Mouse (Mus musculus) brain, embryonic 14.5 days (tissue): ENCODE results near the gene Inpp5f. TPM values are rescaled to one million over a fixed set of nuclear protein-coding genes. Genes with fewer than 3 reads are reported as not detected.

Experiments
- DNase-seq: peaks from one replicate; pipeline ENCODE4 v3.0.0-alpha.2; 2011; ENCODE audit warnings: low read depth
- CTCF ChIP-seq: fragments of 200-500 bp; IDR thresholded peaks from 2 replicates; pipeline ENCODE4 v1.5.1; 2012; ENCODE audit warnings: inconsistent platforms, mild to moderate bottlenecking, moderate library complexity, borderline replicate concordance; ENCODE audit not compliant: insufficient read depth, insufficient read length; ENCODE audit errors: extremely low read depth
- POLR2A ChIP-seq: fragments of 200-500 bp; IDR thresholded peaks from 2 replicates; pipeline ENCODE4 v1.6.1; 2012; ENCODE audit warnings: mild to moderate bottlenecking, inconsistent platforms, borderline replicate concordance; ENCODE audit not compliant: poor library complexity, insufficient read depth, insufficient read length, severe bottlenecking; ENCODE audit errors: extremely low read depth
- polyA plus RNA-seq: library from polyadenylated mRNA; depleted of rRNA; stranded (reverse); fragments of >200 nt; gene quantifications from 2 replicates; pipeline ENCODE4 v1.2.3, GENCODE M21; 2012; rRNA removed

Gene Inpp5f
- polyA plus RNA-seq, 1 experiment, result 191 TPM

DNA sequence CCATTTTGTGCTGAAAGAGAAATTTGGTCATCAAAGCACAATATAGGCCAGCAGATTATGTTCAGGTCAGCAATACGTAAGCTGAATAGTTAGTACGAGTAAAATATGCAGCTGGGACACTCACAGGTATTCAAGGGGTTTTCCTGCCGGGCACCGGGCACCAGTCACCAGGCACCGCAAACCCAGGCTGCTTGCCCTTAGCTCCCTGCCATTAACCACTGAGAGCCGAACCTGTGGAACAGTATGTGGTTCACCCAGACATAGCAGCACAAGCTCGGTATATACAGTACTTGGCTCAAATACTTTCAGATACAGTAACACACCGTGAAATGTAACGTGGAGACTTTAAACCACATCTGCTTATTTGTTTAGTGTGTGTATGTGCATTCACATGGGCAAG, 114.1 kb downstream of the Inpp5f start:
- TF ChIP-seq POLR2A (no peak), CTCF (no peak)
- no peak for DNase-seq

- TF ChIP-seq POLR2A (no peak), CTCF (no peak)
- peak; percentile 19 for DNase-seq
Observed at GRCm38 (mm10) chr7:128726999-128727398, 115.9 kb downstream of the Inpp5f start.

DNA sequence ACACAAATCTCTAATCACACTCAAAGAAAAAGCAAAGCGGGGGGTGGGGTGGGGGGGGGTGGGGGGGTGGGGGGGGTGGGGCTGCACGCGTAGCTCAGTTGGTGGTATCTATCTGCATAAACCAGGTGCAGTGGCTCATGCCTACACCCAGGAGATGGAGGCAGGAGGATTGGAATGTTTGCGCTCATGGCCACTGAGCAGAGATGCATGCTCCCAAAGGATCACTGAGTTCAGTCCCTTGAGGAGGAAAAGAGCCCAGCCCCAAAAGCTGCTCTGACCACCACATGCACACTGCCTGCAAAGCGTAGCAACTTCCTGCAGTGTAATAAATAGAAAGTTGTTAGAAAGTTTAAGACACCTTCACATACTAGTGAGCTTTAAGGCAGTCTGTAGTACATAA, 116.6 kb downstream of the Inpp5f start:
- no peak for TF ChIP-seq CTCF
- TF ChIP-seq POLR2A, result no peak
- DNase-seq, result no peak

DNA sequence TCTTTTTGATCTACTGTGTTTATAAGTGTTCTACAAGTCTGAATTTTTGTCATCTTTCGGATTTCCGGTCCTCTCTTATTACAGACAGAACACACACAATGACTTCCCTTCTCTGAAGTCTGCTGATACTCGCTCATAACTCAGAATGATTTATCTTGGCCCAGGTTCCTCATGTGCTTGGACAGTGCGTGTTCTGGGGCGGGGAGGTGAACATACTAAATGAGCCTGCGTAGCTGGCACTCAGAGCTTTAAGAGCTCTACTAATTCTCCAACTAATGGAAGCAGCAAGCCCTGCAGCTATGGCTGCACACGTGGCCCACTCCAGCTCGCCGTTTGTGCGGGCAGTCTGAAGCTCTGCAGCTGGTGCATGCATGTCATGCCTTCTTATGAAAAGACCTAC, 117.6 kb downstream of the Inpp5f start:
- DNase-seq, result no peak
- TF ChIP-seq POLR2A, result no peak
- TF ChIP-seq CTCF, result no peak

DNA sequence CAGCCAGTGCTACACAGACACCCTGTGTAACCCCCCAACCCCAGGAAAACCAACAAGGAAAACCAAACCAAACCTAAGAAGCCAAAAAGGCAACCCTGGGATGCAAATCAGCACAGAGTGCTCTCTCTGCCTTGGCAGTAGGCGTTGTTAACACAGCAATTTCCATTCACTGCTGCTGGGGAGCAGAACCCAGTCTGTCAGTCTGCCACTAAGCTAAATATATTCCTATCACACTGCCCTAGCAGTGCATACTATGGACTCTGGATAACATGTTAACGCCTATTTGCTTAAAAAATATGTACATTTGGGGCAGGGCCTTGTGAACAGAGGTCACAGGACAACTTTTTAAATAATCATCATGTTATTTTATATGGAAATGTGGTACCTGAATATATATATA, 120.5 kb downstream of the Inpp5f start:
- DNase-seq, result no peak
- no peak for TF ChIP-seq CTCF
- TF ChIP-seq POLR2A, result no peak

DNA sequence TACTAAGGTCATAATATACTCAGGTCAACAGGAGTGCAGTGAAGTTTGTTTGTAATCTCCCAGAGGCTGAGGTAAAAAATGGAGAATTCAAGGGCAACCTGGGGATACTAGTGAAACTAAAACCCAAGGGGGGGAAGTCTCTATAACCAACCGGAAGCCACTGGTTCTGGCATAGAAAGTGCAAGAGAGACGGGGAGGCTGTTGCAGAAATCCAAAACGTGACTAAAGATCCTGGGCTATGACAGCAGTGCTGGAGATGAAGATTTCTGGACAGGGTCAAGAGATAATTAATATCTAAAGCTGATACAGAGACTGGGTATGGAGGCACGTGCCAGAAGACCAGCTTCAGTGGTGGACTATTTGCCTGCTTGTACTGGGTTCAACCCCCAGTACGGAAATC, 126.9 kb downstream of the Inpp5f start:
- TF ChIP-seq CTCF (no peak), POLR2A (no peak)

DNA sequence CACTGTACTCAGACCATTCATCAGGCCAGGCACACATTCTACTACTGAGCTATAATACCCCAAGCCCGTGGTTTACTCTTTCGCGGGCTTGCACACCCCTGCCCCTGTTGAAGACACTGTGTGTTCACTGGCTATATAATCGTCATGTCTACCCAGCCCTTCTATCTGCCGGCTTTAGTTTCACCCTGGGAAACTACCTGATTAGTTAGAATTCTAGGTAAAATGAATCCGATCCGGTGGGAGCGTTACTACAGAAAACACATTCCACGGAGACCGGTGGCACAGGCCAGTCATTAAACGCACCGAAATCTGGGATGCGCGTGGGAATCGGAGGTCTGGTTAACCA, 128.0 kb downstream of the Inpp5f start:
- DNase-seq, result no peak
- TF ChIP-seq CTCF (no peak), POLR2A (no peak)

More for the DNA sequence above, 126.9 kb downstream of the Inpp5f start:
- DNase-seq, result no peak

- no peak for TF ChIP-seq POLR2A
- TF ChIP-seq CTCF, result no peak
- DNase-seq, result peak; percentile 39
Observed at GRCm38 (mm10) chr7:128739462-128740277, 128.5 kb downstream of the Inpp5f start.

DNA sequence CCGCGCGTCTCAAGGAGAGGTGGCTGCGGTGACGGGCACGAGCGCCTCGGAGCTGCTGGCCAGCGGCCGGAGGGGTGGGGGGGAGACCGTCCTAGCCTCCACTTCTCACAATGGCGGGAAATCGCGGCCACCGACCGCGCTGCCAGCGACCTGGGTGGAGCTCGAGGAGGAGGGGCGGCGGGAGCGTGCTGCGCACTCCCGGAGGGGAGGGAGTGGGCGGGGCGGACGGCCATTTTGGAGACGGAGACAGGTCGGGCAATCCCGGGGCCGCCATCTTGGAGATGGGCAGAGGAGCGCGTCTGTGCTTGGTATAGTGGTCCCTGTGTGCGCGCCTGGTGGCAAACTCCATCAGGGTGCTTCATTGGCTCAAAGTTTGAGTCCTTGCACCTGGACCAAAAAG, 129.2 kb downstream of the Inpp5f start, which contains the start of gene Mcmbp:
TSS of gene Mcmbp (minus strand) at position 162 of the 400 bp plus-strand sequence.
- TF ChIP-seq POLR2A, result peak; percentile 81; the same call in 1 of the 2 replicates
- no peak for TF ChIP-seq CTCF
- peak; percentile 98 for DNase-seq

DNA sequence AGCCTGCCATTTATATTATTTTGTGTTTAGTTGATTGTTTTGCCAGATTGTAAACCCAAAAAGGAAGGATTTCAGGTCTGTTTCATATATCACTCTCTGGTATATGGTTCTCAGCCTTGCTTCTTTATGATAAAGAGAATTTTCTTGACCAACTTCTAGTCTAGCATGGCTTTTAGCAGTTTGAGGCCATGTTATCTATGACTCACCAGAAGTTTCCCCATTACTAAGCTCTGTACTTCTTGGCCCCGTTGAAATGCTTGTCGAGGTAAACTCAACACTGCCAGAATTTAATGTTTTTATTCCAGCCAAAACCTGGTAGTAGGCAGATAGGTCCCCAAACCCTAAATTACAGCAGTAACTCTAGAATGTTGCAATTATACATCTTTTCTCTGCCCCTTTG, 132.8 kb downstream of the Inpp5f start:
- no peak for DNase-seq
- TF ChIP-seq POLR2A (no peak), CTCF (no peak)

GRCm38 (mm10) chr7:128744684-128745485, 133.8 kb downstream of the Inpp5f start, which contains the start of gene Sec23ip:
Gene Sec23ip, plus strand, starts transcription at chr7:128744943.
- TF ChIP-seq CTCF (no peak), POLR2A (peak; percentile 76; the same call in 1 of the 2 replicates)
- peak; percentile 99 for DNase-seq

Other genes starting within 250 kb of the Inpp5f start
- 22.8 and 29.1 TPM in 2 replicates for gene Rgs10, start 192.6 kb upstream of the Inpp5f start, polyA plus RNA-seq
- 141 and 169 TPM in 2 replicates for gene Tial1, start 149.6 kb upstream of the Inpp5f start, polyA plus RNA-seq
- 2.2 and 4.2 TPM in 2 replicates for gene Bag3, start 87.7 kb upstream of the Inpp5f start, polyA plus RNA-seq
- gene Mcmbp, start 129.2 kb downstream of the Inpp5f start, polyA plus RNA-seq, result 39.0 and 45.2 TPM in 2 replicates
- 22.9 and 35.9 TPM in 2 replicates for gene Sec23ip, start 133.6 kb downstream of the Inpp5f start, polyA plus RNA-seq